Mouse (Mus musculus) left cerebral cortex, adult 6 months (tissue): ENCODE results near the gene Dzip3. TPM values are rescaled to one million over a fixed set of nuclear protein-coding genes. Genes with fewer than 3 reads are reported as not detected.

Experiments used
- long read RNA-seq, 2 experiments: library from polyadenylated mRNA; unstranded; transcript quantifications; one replicate each; pipeline ENCODE4 v2.0.0; 2019 to 2020
- polyA plus RNA-seq: library from polyadenylated mRNA; unstranded; fragments of <200 nt; fragmentation: Nextera tagmentation; gene quantifications from 2 replicates; pipeline ENCODE4 v1.2.3, GENCODE M21; 2021

The Dzip3 gene
- 15.5 and 23.2 TPM in 2 replicates for polyA plus RNA-seq
- long read RNA-seq, experiment 1, full-length matches to known transcripts, result 8 of 106 reads
- long read RNA-seq, experiment 1, partial matches to known transcripts, result 67 of 106 reads
- long read RNA-seq, experiment 1, other reads (novel, unspliced or antisense), result 31 of 106 reads
- long read RNA-seq, experiment 2, partial matches to known transcripts, result 32 of 49 reads
- long read RNA-seq, experiment 2, other reads (novel, unspliced or antisense), result 17 of 49 reads

GRCm38 (mm10) chr16:48993559-48994342 lies at the start of gene Dzip3, which contains the start of gene Cip2a:
Gene Dzip3 (minus strand): TSS chr16:48994165.
Gene Cip2a (plus strand): TSS chr16:48994185.

Other genes with a start within 250 kb of the Dzip3 start
- gene Trat1, start 222.1 kb downstream of the Dzip3 start, polyA plus RNA-seq, result 0.45 TPM in 1 of 2 replicates, not detected in the other
- not detected in 2 replicates for gene Retnlb, start 177.3 kb downstream of the Dzip3 start, polyA plus RNA-seq
- gene Retnla, start 151.6 kb downstream of the Dzip3 start, polyA plus RNA-seq, result not detected in 2 replicates
- 0.36 TPM in 1 of 2 replicates, not detected in the other for gene Retnlg, start 121.5 kb downstream of the Dzip3 start, polyA plus RNA-seq
- 0.55 and 0.58 TPM in 2 replicates for gene Cip2a, start within 50 bp of the Dzip3 start, polyA plus RNA-seq
- gene Myh15, start 63.3 kb upstream of the Dzip3 start, polyA plus RNA-seq, result 0.49 and 0.60 TPM in 2 replicates